ENCODE assay signal across 1 mouse cellular context in genomic region chr14:103472554-103472905, GRCm38 (mm10).
TF ChIP-seq lines count a peak whose summit lies in the region.

No protein-coding gene starts in this region.

TF ChIP-seq in CH12.LX, 34 proteins besides CTCF, POLR2A, EP300 and RAD21 (continued from another document):
- TF ChIP-seq MYC (IDR thresholded peaks at IDR 0.05; ENCODE audit: low read depth, low read length) (no peak), USF2 (conservative IDR thresholded peaks at IDR 0.05; ENCODE audit: low read depth, low read length) (no peak)
TF ChIP-seq in CH12.LX: peak in this region for 0.
